Comparison of ENCODE assay signal across 9 mouse cellular contexts in genomic region chr2:77316961-77317360, GRCm38 (mm10). TPM values are rescaled to one million over a fixed set of nuclear protein-coding genes. Genes with fewer than 3 reads are reported as not detected.
DNase-seq lines count a peak whose midpoint lies in the region; ATAC-seq lines count a peak whose summit lies in the region.
"Had no signal": no experiment of that assay in that cellular context is flagged by ENCODE, and none has a peak within 500 bp of the region (broad histone marks: within the 10 kb centered on the region; RNA-seq: fewer than 3 reads in every experiment).

No protein-coding gene starts in this region.

- H3K27ac ChIP-seq in forebrain, embryonic 14.5 days (ENCODE audit: low read depth, low read length): no peak overlapping the region
- H3K27ac ChIP-seq in forebrain, embryonic 10.5 days: no peak overlapping the region
- H3K27ac ChIP-seq in limb, embryonic 13.5 days: no peak overlapping the region

- H3K9ac ChIP-seq in forebrain, embryonic 14.5 days (ENCODE audit: low read length): no peak overlapping the region
- no peak overlapping the region for H3K9ac ChIP-seq in limb, embryonic 13.5 days

- 57% methylated on average over 7 of the region's 7 CpGs for WGBS in forebrain, embryonic 14.5 days
- WGBS in forebrain, embryonic 10.5 days: 77% methylated on average over 7 of the region's 7 CpGs
- 36% methylated on average over 7 of the region's 7 CpGs for WGBS in limb, embryonic 13.5 days

- DNase-seq in forebrain, embryonic 14.5 days (ENCODE audit: low spot score): no peak
- no peak for DNase-seq in forebrain, embryonic 10.5 days (ENCODE audit: extremely low spot score, low spot score)
- peak; percentile 22 for DNase-seq in Muller cell, postnatal 12 days (ENCODE audit: inconsistent ontology term)
- DNase-seq in gastrocnemius, postnatal 14 days: peak; percentile 89
- DNase-seq in B cell, adult 2 months: no peak
- DNase-seq in frontal cortex, postnatal 25 days (ENCODE audit: low spot score in 2 of 2): no peak

- no peak overlapping the region for H3K4me3 ChIP-seq in forebrain, embryonic 14.5 days (ENCODE audit: low read depth, low read length)
- no peak overlapping the region for H3K4me3 ChIP-seq in forebrain, embryonic 10.5 days
- no peak overlapping the region for H3K4me3 ChIP-seq in limb, embryonic 13.5 days
- H3K4me3 ChIP-seq: megakaryocyte, embryonic 14.5 days had no signal

- no peak overlapping the region for H3K4me2 ChIP-seq in forebrain, embryonic 14.5 days (ENCODE audit: low read length)
- no peak overlapping the region for H3K4me2 ChIP-seq in limb, embryonic 13.5 days (replicated peaks)

- intact Hi-C loops in gastrocnemius, postnatal 14 days (cut with DNase I; ENCODE audit: low total_unique reads): no loop called here

- 0 out of 2 replicates have a peak, but pooled peaks have one; percentile 55 for ATAC-seq in forebrain, embryonic 14.5 days
- ATAC-seq in limb, embryonic 13.5 days (ENCODE audit: low FRiP score, low read depth): peak; percentile 61; the same call in 1 of the 2 replicates
- no peak for ATAC-seq in inflammation-experienced regulatory T-cells, adult 6 months

- no peaks in the 10 kb centered on the region for H3K9me3 ChIP-seq in forebrain, embryonic 14.5 days (replicated peaks; ENCODE audit: control insufficient read depth, low read length)
- H3K9me3 ChIP-seq in forebrain, embryonic 10.5 days: no peaks in the 10 kb centered on the region
- H3K9me3 ChIP-seq in limb, embryonic 13.5 days: no peaks in the 10 kb centered on the region

- no peaks in the 10 kb centered on the region for H3K4me1 ChIP-seq in forebrain, embryonic 14.5 days (ENCODE audit: control insufficient read depth, insufficient read depth, low read length)
- H3K4me1 ChIP-seq in forebrain, embryonic 10.5 days: no peaks in the 10 kb centered on the region
- H3K4me1 ChIP-seq in limb, embryonic 13.5 days: no peaks in the 10 kb centered on the region
- H3K4me1 ChIP-seq: megakaryocyte, embryonic 14.5 days had no signal

- H3K36me3 ChIP-seq in forebrain, embryonic 14.5 days (ENCODE audit: control insufficient read depth, insufficient read depth, low read length): no peaks in the 10 kb centered on the region
- no peaks in the 10 kb centered on the region for H3K36me3 ChIP-seq in forebrain, embryonic 10.5 days (replicated peaks)
- H3K36me3 ChIP-seq in limb, embryonic 13.5 days: no peaks in the 10 kb centered on the region

- no peaks in the 10 kb centered on the region for H3K27me3 ChIP-seq in forebrain, embryonic 14.5 days (replicated peaks; ENCODE audit: control insufficient read depth, insufficient read depth, low read length)
- H3K27me3 ChIP-seq in forebrain, embryonic 10.5 days (ENCODE audit: poor library complexity, severe bottlenecking): no peaks in the 10 kb centered on the region
- H3K27me3 ChIP-seq in limb, embryonic 13.5 days: no peaks in the 10 kb centered on the region
- H3K27me3 ChIP-seq: megakaryocyte, embryonic 14.5 days had no signal

RNA-seq across cellular contexts. Expression of gene Sestd1, which starts 36.6 kb away (rescaled TPM):
- polyA plus RNA-seq in forebrain, embryonic 14.5 days (2014; fragmentation: Nextera tagmentation; extraction: Ambion mirVana): 32.3 and 43.1 TPM in 2 replicates
- polyA plus RNA-seq in forebrain, embryonic 10.5 days (2016; fragmentation: Nextera tagmentation; extraction: Ambion mirVana): 15.2 and 16.6 TPM in 2 replicates
- 10 to 100 TPM; 11.0 to 11.1 TPM for total RNA-seq in gastrocnemius, postnatal 14 days (2021)
- 19.1 and 19.5 TPM in 2 replicates for polyA plus RNA-seq in limb, embryonic 13.5 days (2015; fragmentation: Nextera tagmentation; extraction: Ambion mirVana)
- under 1 TPM in 2 of 3 experiments, not detected in 1; 0.05 to 0.33 TPM for polyA plus RNA-seq in inflammation-experienced regulatory T-cells, adult 6 months (2017; shearing (Covaris generic))

Comparison
In these comparisons a context has a peak if more than half of its experiments do, and no peak if none do; other contexts are left out.
1. DNase-seq: peak in Muller cell, postnatal 12 days (single experiment) and gastrocnemius, postnatal 14 days (single experiment); none in forebrain, embryonic 14.5 days (single experiment), forebrain, embryonic 10.5 days (single experiment), B cell, adult 2 months (0 of 2) and frontal cortex, postnatal 25 days (0 of 2).
2. RNA of gene Sestd1, which starts 36.6 kb away (polyA plus RNA-seq): 32.3 to 43.1 TPM in forebrain, embryonic 14.5 days, 19.1 to 19.5 TPM in limb, embryonic 13.5 days and 15.2 to 16.6 TPM in forebrain, embryonic 10.5 days; 0.05 to 0.33 TPM in inflammation-experienced regulatory T-cells, adult 6 months; every median in the first group is over 10 times any median in the second.